1 mouse cellular context compared by ENCODE assay signal in genomic region chr13:94788771-94789649, GRCm38 (mm10).
TF ChIP-seq lines count a peak whose summit lies in the region.

Tbca (plus strand) TSS chr13:94788910.

TF ChIP-seq in CH12.LX, 34 proteins besides CTCF, POLR2A, EP300 and RAD21 (continued from another document):
- TF ChIP-seq TBP (conservative IDR thresholded peaks at IDR 0.05; ENCODE audit: low read depth, low read length) (peak; percentile 58; the same call in 1 of the 2 replicates), ELF1 (IDR thresholded peaks at IDR 0.05; ENCODE audit: low read depth, low read length) (0 out of 2 replicates have a peak, but pooled peaks have one; percentile 23)
